Mouse (Mus musculus): ENCODE measurements at regions not wholly inside any gene's neighbourhood (a gene's known extent, or its start where the extent isn't known, plus 50 kb on each side); places are given as distances from the start of the nearest gene placed in this dataset.

GRCm38 (mm10) chr4:94446604-94447003, 109.7 kb upstream of the Gm10306 start:
- Histone ChIP-seq H3K27me3 (ENCODE audit: control insufficient read depth, insufficient read depth, low read length) (no peaks in the 10 kb centered on the region), H3K4me3 (ENCODE audit: low read length) (no peak overlapping the region), H3K27ac (ENCODE audit: low read length) (no peak overlapping the region), H3K36me3 (ENCODE audit: control insufficient read depth, insufficient read depth) (no peaks in the 10 kb centered on the region), H3K9me3 (replicated peaks; ENCODE audit: control insufficient read depth, low read length) (no peaks in the 10 kb centered on the region), H3K4me2 (ENCODE audit: low read depth, low read length) (no peak overlapping the region), H3K4me1 (ENCODE audit: control insufficient read depth, insufficient read depth, low read length) (no peaks in the 10 kb centered on the region), H3K9ac (ENCODE audit: low read length) (no peak overlapping the region)
- WGBS: 49% methylated on average over 4 of the region's 4 CpGs
- ATAC-seq (replicated peaks; ENCODE audit: extremely low read depth, insufficient read depth, low FRiP score): no peak
